In the genomic region with DNA sequence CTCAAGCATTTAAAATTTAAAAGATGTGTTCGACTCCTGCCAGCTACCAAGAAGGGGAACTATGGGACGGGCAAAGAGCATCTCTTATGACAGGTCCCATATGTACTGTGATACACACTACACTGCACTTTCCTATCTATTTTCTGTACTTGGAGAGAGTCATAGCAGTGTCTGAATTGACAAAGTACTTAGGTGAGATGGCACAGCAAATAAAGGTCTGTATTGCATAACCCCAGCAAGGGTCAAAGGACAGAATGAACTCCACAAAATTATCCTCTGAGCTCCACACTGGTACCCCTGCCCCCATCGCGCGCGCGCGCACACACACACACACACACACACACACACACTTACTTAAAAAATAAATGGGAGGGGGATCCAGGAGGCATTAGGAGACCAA, we compare ENCODE assay signal across 26 mouse cellular contexts.
"Had no signal": no experiment of that assay in that cellular context is flagged by ENCODE, and none has a peak within 500 bp of the region (broad histone marks: within the 10 kb centered on the region; RNA-seq: fewer than 3 reads in every experiment).

No protein-coding gene starts in this region.

- DNase-seq: forebrain, postnatal 0 days; gastrocnemius, postnatal 14 days; gastrocnemius, postnatal 36 days; heart, adult 11 months; heart, adult 2 months; heart, postnatal 14 days; heart, postnatal 36 days; kidney, adult 18-20 months; kidney, adult 9 months; kidney, postnatal 10 days; kidney, postnatal 25 days; kidney, postnatal 4 days had no signal

- H3K4me3 ChIP-seq: heart, adult 2 months; heart, embryonic 13.5 days; heart, embryonic 15.5 days; hindbrain, embryonic 10.5 days; hindbrain, embryonic 12.5 days; intestine, embryonic 15.5 days; layer of hippocampus, adult 2 months; left cerebral cortex, adult 2 months; limb, embryonic 10.5 days; limb, embryonic 12.5 days had no signal

- H3K9me3 ChIP-seq: heart, embryonic 13.5 days; heart, embryonic 15.5 days; hindbrain, embryonic 10.5 days; hindbrain, embryonic 12.5 days; intestine, embryonic 15.5 days; limb, embryonic 10.5 days; limb, embryonic 12.5 days had no signal

- ATAC-seq: forebrain, postnatal 0 days; hindbrain, embryonic 16.5 days; inflammation-experienced regulatory T-cells, adult 6 months; intestine, embryonic 15.5 days; intestine, postnatal 0 days had no signal

- H3K27ac ChIP-seq: heart, adult 2 months; heart, embryonic 13.5 days; heart, embryonic 15.5 days; hindbrain, embryonic 10.5 days; hindbrain, embryonic 12.5 days; hindbrain, embryonic 14.5 days; intestine, embryonic 15.5 days; layer of hippocampus, adult 2 months; left cerebral cortex, adult 2 months; limb, embryonic 10.5 days; limb, embryonic 12.5 days had no signal

- H3K27me3 ChIP-seq: heart, embryonic 13.5 days; heart, embryonic 15.5 days; hindbrain, embryonic 12.5 days; intestine, embryonic 15.5 days; limb, embryonic 12.5 days had no signal

- H3K9ac ChIP-seq: forebrain, postnatal 0 days; heart, embryonic 13.5 days; heart, embryonic 15.5 days; hindbrain, embryonic 12.5 days; hindbrain, embryonic 14.5 days; intestine, embryonic 15.5 days; limb, embryonic 12.5 days had no signal

- H3K4me2 ChIP-seq: heart, embryonic 11.5 days; heart, embryonic 13.5 days; heart, embryonic 15.5 days; hindbrain, embryonic 12.5 days; hindbrain, embryonic 14.5 days; intestine, embryonic 15.5 days; limb, embryonic 12.5 days had no signal

- H3K4me1 ChIP-seq: intestine, embryonic 15.5 days had no signal
